Mouse (Mus musculus) MEL (cell line): ENCODE results near the gene Cyp17a1. TPM values are rescaled to one million over a fixed set of nuclear protein-coding genes. Genes with fewer than 3 reads are reported as not detected.

ENCODE experiments used
- DNase-seq: peaks from one replicate; pipeline ENCODE4 v3.0.0; 2011; ENCODE audit warnings: low read depth, low spot score
- H3K27ac ChIP-seq: 2 replicates; pipeline ENCODE4 v1.5.1; 2012; ENCODE audit warnings: low read depth, mild to moderate bottlenecking, control low read depth, low read length, moderate library complexity; ENCODE audit not compliant: control insufficient read depth
- H3K27me3 ChIP-seq, 2 experiments: fragments of 150-350 bp in 1 of 2; sonication (generic) in 1 of 2; 2 replicates each; pipeline ENCODE4 v1.6.1; 2012; ENCODE audit warnings: low read length in 2 of 2, mild to moderate bottlenecking in 2 of 2, improper control_type of control experiment in 1 of 2, moderate library complexity in 1 of 2; ENCODE audit not compliant: insufficient read depth in 2 of 2, control insufficient read depth in 1 of 2
- H3K36me3 ChIP-seq, 2 experiments: 2 replicates each; pipeline ENCODE4 v1.6.1; 2012 to 2014; ENCODE audit warnings: low read length in 2 of 2, improper control_type of control experiment in 1 of 2, inconsistent platforms in 1 of 2, mild to moderate bottlenecking in 1 of 2; ENCODE audit not compliant: insufficient read depth in 2 of 2, control insufficient read depth in 1 of 2
- H3K4me1 ChIP-seq, 2 experiments: fragments of 150-350 bp in 1 of 2; sonication (generic) in 1 of 2; 2 replicates each; pipeline ENCODE4 v1.6.1; 2012; ENCODE audit warnings: low read length in 2 of 2, improper control_type of control experiment in 1 of 2, mild to moderate bottlenecking in 1 of 2; ENCODE audit not compliant: insufficient read depth in 2 of 2, control insufficient read depth in 1 of 2
- H3K4me3 ChIP-seq, 2 experiments: fragments of 150-350 bp in 1 of 2; sonication (generic) in 1 of 2; 2 replicates each; pipeline ENCODE4 v1.5.1; 2012; ENCODE audit warnings: low read depth in 2 of 2, low read length in 2 of 2, mild to moderate bottlenecking in 2 of 2, moderate library complexity in 2 of 2, control low read depth in 1 of 2, improper control_type of control experiment in 1 of 2; ENCODE audit not compliant: control insufficient read depth in 1 of 2, insufficient read depth in 1 of 2
- H3K79me2 ChIP-seq: 2 replicates; pipeline ENCODE4 v1.6.1; 2012; ENCODE audit warnings: mild to moderate bottlenecking, low read length, moderate library complexity; ENCODE audit not compliant: control insufficient read depth, poor library complexity, insufficient read depth
- H3K9ac ChIP-seq: 2 replicates; pipeline ENCODE4 v1.6.1; 2012; ENCODE audit warnings: low read depth, mild to moderate bottlenecking, control low read depth, low read length, moderate library complexity; ENCODE audit not compliant: control insufficient read depth, poor library complexity, severe bottlenecking
- H3K9me3 ChIP-seq: fragments of 150-350 bp; sonication (generic); replicated peaks from 2 replicates; pipeline ENCODE4 v1.6.1; 2012; ENCODE audit warnings: mild to moderate bottlenecking, low read length, improper control_type of control experiment, moderate library complexity; ENCODE audit not compliant: insufficient read depth
- BHLHE40 ChIP-seq: IDR thresholded peaks from 2 replicates; pipeline ENCODE4 v1.6.1; 2012; ENCODE audit warnings: low read depth, mild to moderate bottlenecking, inconsistent platforms, low read length, improper control_type of control experiment, borderline replicate concordance
- CHD1 ChIP-seq: IDR thresholded peaks from 2 replicates; pipeline ENCODE4 v1.6.1; 2012; ENCODE audit warnings: low read depth, mild to moderate bottlenecking, inconsistent platforms, low read length, improper control_type of control experiment
- CHD2 ChIP-seq: IDR thresholded peaks from 2 replicates; pipeline ENCODE4 v1.6.1; 2011; ENCODE audit warnings: low read length, improper control_type of control experiment
- CTCF ChIP-seq, 3 experiments: IDR thresholded peaks in 2 of 3; conservative IDR thresholded peaks in 1 of 3; 2 replicates each; pipeline ENCODE4 v1.5.1; 2011 to 2012; ENCODE audit warnings: low read length in 3 of 3, low read depth in 2 of 3, mild to moderate bottlenecking in 2 of 3, improper control_type of control experiment in 1 of 3, inconsistent platforms in 1 of 3, mixed read lengths in 1 of 3, moderate library complexity in 1 of 3; ENCODE audit not compliant: control insufficient read depth in 1 of 3, insufficient read depth in 1 of 3, poor library complexity in 1 of 3, severe bottlenecking in 1 of 3
- E2F4 ChIP-seq: IDR thresholded peaks from 2 replicates; pipeline ENCODE4 v1.6.1; 2011; ENCODE audit warnings: low read depth, low read length, improper control_type of control experiment, borderline replicate concordance
- EP300 ChIP-seq, 2 experiments: IDR thresholded peaks; 2 replicates each; pipeline ENCODE4 v1.6.1; 2011; ENCODE audit warnings: improper control_type of control experiment in 2 of 2, low read length in 2 of 2, low read depth in 1 of 2, mild to moderate bottlenecking in 1 of 2
- GABPA ChIP-seq: IDR thresholded peaks from 2 replicates; pipeline ENCODE4 v1.6.1; 2012; ENCODE audit warnings: low read depth, mild to moderate bottlenecking, inconsistent platforms, low read length, improper control_type of control experiment, moderate library complexity
- JUND ChIP-seq: IDR thresholded peaks from 2 replicates; pipeline ENCODE4 v1.6.1; 2011; ENCODE audit warnings: low read depth, mild to moderate bottlenecking, improper control_type of control experiment, low read length
- MAX ChIP-seq: IDR thresholded peaks from 2 replicates; pipeline ENCODE4 v1.6.1; 2011; ENCODE audit warnings: low read length, improper control_type of control experiment
- MAZ ChIP-seq: IDR thresholded peaks from 2 replicates; pipeline ENCODE4 v1.6.1; 2012; ENCODE audit warnings: low read depth, mild to moderate bottlenecking, inconsistent platforms, low read length, improper control_type of control experiment
- MEF2A ChIP-seq: IDR thresholded peaks from 2 replicates; pipeline ENCODE4 v1.6.1; 2014; ENCODE audit warnings: low read depth, mild to moderate bottlenecking, inconsistent platforms, low read length, improper control_type of control experiment; ENCODE audit not compliant: poor library complexity, insufficient replicate concordance, severe bottlenecking; ENCODE audit errors: extremely low read depth
- MYB ChIP-seq: IDR thresholded peaks from 2 replicates; pipeline ENCODE4 v1.6.1; 2011; ENCODE audit warnings: mild to moderate bottlenecking, low read depth, low read length, improper control_type of control experiment
- SIN3A ChIP-seq: IDR thresholded peaks from 2 replicates; pipeline ENCODE4 v1.6.1; 2012; ENCODE audit warnings: low read length, improper control_type of control experiment, inconsistent platforms
- TAL1 ChIP-seq: IDR thresholded peaks from 2 replicates; pipeline ENCODE4 v1.6.1; 2012; ENCODE audit warnings: mild to moderate bottlenecking, inconsistent platforms, low read length, moderate library complexity, mixed read lengths
- TBP ChIP-seq: IDR thresholded peaks from 2 replicates; pipeline ENCODE4 v1.8.0; 2011; ENCODE audit warnings: low read depth, low read length, improper control_type of control experiment
- TCF12 ChIP-seq: IDR thresholded peaks from 2 replicates; pipeline ENCODE4 v1.6.1; 2014; ENCODE audit warnings: low read depth, mild to moderate bottlenecking, inconsistent platforms, low read length, improper control_type of control experiment, moderate library complexity
- USF1 ChIP-seq: IDR thresholded peaks from 2 replicates; pipeline ENCODE4 v1.6.1; 2014; ENCODE audit warnings: low read depth, mild to moderate bottlenecking, inconsistent platforms, low read length, improper control_type of control experiment, moderate library complexity
- USF2 ChIP-seq, 2 experiments: IDR thresholded peaks; 2 replicates each; pipeline ENCODE4 v1.6.1; 2011 to 2012; ENCODE audit warnings: improper control_type of control experiment in 2 of 2, low read length in 2 of 2, borderline replicate concordance in 1 of 2, inconsistent platforms in 1 of 2, low read depth in 1 of 2, mild to moderate bottlenecking in 1 of 2; ENCODE audit not compliant: insufficient read depth in 1 of 2
- ZC3H11A ChIP-seq: IDR thresholded peaks from 2 replicates; pipeline ENCODE4 v1.6.1; 2012; ENCODE audit warnings: low read depth, mild to moderate bottlenecking, inconsistent platforms, low read length, improper control_type of control experiment
- ZMIZ1 ChIP-seq: IDR thresholded peaks from 2 replicates; pipeline ENCODE4 v1.6.1; 2012; ENCODE audit warnings: low read depth, mild to moderate bottlenecking, inconsistent platforms, low read length, improper control_type of control experiment, moderate library complexity
- ZNF384 ChIP-seq: IDR thresholded peaks from 2 replicates; pipeline ENCODE4 v1.6.1; 2012; ENCODE audit warnings: low read depth, mild to moderate bottlenecking, inconsistent platforms, low read length, improper control_type of control experiment
- polyA plus RNA-seq, 2 experiments: library from polyadenylated mRNA; stranded (reverse) in 1 of 2; unstranded in 1 of 2; fragments of >175 nt in 1 of 2; fragments of >200 nt in 1 of 2; gene quantifications; 2 replicates each; pipeline versions ENCODE4 v1.2.1 to v1.2.4; 2012; ENCODE audit warnings: low replicate concordance in 2 of 2, low read depth in 1 of 2; ENCODE audit not compliant: insufficient read length in 2 of 2, insufficient read depth in 1 of 2, missing spikeins in 1 of 2
- total RNA-seq: library from RNA; depleted of rRNA; stranded (reverse); fragments of 300-350 nt; gene quantifications from 2 replicates; pipeline ENCODE4 v1.2.3, GENCODE M21; 2012

Cyp17a1 gene
- total and polyA plus RNA-seq, 3 experiments = not detected

DNA sequence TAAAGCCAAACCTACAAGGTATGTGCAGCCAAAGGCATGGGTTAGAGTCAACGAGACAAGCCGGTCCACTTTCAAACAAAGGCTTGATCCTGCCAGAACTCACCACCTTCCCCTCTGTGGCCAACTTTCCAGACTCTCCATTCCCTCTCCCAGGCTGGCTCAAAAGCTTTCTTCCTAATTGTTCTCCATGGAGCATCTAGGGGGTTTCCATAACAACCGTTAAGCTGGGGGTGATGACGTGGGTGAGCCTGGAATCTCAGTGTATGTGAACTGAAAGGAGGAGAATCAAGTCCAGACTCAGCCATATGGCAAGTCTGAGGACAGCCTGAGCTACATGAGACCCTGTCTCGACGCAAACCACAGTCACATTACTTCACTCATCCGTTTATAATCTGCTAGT is 7.5 kb downstream of the Cyp17a1 start:
- Histone ChIP-seq H3K4me3 (no peak overlapping the region), H3K27me3 (no peaks in the 10 kb centered on the region), H3K36me3 (peaks cover 0 to 6% of the 10 kb centered on the region in 2 experiments; a peak in 1 of 4 replicates), H3K9me3 (no peaks in the 10 kb centered on the region), H3K4me1 (peaks cover 6 to 13% of the 10 kb centered on the region in 2 experiments), H3K9ac (no peak overlapping the region), H3K79me2 (no peaks in the 10 kb centered on the region), H3K27ac (no peak overlapping the region)
- no peak for DNase-seq
- TF ChIP-seq ZNF384 (no peak), ZC3H11A (no peak), CHD2 (no peak), EP300 (IDR thresholded peaks at IDR 0.05; ENCODE audit: low read depth in 1 of 2, low read length in 2 of 2) (no peak), MYB (no peak), CHD1 (no peak), USF1 (no peak), TCF12 (no peak), SIN3A (no peak)

- H3K4me1 ChIP-seq = no peaks in the 10 kb centered on the region
- no peak for DNase-seq
- H3K9ac ChIP-seq = no peak overlapping the region
- H3K27ac ChIP-seq = no peak overlapping the region
- H3K9me3 ChIP-seq = no peaks in the 10 kb centered on the region
- H3K4me3 ChIP-seq = no peak overlapping the region
- TF ChIP-seq CHD1 (no peak), USF2 (IDR thresholded peaks at IDR 0.05; ENCODE audit: borderline replicate concordance in 1 of 2, insufficient read depth in 1 of 2, low read depth in 1 of 2, low read length in 2 of 2) (no peak), GABPA (no peak)
- H3K79me2 ChIP-seq = no peaks in the 10 kb centered on the region
- no peaks in the 10 kb centered on the region for H3K36me3 ChIP-seq
- H3K27me3 ChIP-seq = no peaks in the 10 kb centered on the region
These were observed 10.2 kb downstream of the Cyp17a1 start for GRCm38 (mm10) chr19:46662784-46663183.

- no peak for TF ChIP-seq MYB
- TF ChIP-seq JUND = no peak
- no peak for TF ChIP-seq ZC3H11A
- no peak for TF ChIP-seq BHLHE40
- no peak for TF ChIP-seq MEF2A
- TF ChIP-seq ZNF384 = no peak
- no peak for TF ChIP-seq TAL1
- no peak for TF ChIP-seq MAZ
- TF ChIP-seq SIN3A = no peak
- no peak for TF ChIP-seq E2F4
- no peak for TF ChIP-seq MAX
- no peak for TF ChIP-seq ZMIZ1
- TF ChIP-seq CTCF (IDR thresholded peaks at IDR 0.05 in 2 of 3, conservative IDR thresholded peaks at IDR 0.05 in 1 of 3; ENCODE audit: control insufficient read depth in 1 of 3, insufficient read depth in 1 of 3, low read depth in 2 of 3, low read length in 3 of 3, poor library complexity in 1 of 3, severe bottlenecking in 1 of 3) = no peak
- no peak for TF ChIP-seq TBP
- no peak overlapping the region for H3K9ac ChIP-seq
- no peak overlapping the region for H3K27ac ChIP-seq
- no peak for DNase-seq
- no peaks in the 10 kb centered on the region for H3K27me3 ChIP-seq
- H3K36me3 ChIP-seq = no peaks in the 10 kb centered on the region
- no peaks in the 10 kb centered on the region for H3K9me3 ChIP-seq
- no peaks in the 10 kb centered on the region for H3K79me2 ChIP-seq
- H3K4me3 ChIP-seq = no peak overlapping the region
- no peaks in the 10 kb centered on the region for H3K4me1 ChIP-seq
These were observed 10.8 kb downstream of the Cyp17a1 start for GRCm38 (mm10) chr19:46662214-46662613.
